Mouse (Mus musculus) heart, postnatal 36 days (tissue): Measurements from ENCODE around the gene Dab1. TPM values are rescaled to one million over a fixed set of nuclear protein-coding genes. Genes with fewer than 3 reads are reported as not detected.

ENCODE experiments used
- DNase-seq, 2 experiments: peaks; one replicate each; pipeline ENCODE4 v3.0.0; 2021 to 2022
- intact Hi-C: fragments of 180-260 bp; cut with DNase I; formaldehyde crosslinking; loops from one replicate; pipeline ENCODE4 v1.15.1; 2025
- total RNA-seq, 2 experiments: library from RNA; stranded (reverse); gene quantifications; 2 replicates each; pipeline ENCODE4 v1.2.3; 2021

Dab1 gene
- total RNA-seq, 2 experiments from 2014 or later, result not detected

GRCm38 (mm10) chr4:104338382-104338781, 719.2 kb downstream of the Dab1 start:
- no peak for DNase-seq
- intact Hi-C loops, result no loop called here

- intact Hi-C loops, result no loop called here
- DNase-seq, result no peak
Measured at GRCm38 (mm10) chr4:104361345-104361744, 742.2 kb downstream of the Dab1 start.

- DNase-seq, result no peak
- intact Hi-C loops, result no loop called here
Measured at GRCm38 (mm10) chr4:104366491-104366890, 747.3 kb downstream of the Dab1 start.

GRCm38 (mm10) chr4:104366894-104367740, 748.0 kb downstream of the Dab1 start:
- peak; percentile 23 to 26 for DNase-seq
- intact Hi-C loops, result no loop called here

- DNase-seq, result no peak
- intact Hi-C loops, result no loop called here
Measured at GRCm38 (mm10) chr4:104367741-104368411, 748.7 kb downstream of the Dab1 start.

- intact Hi-C loops, result no loop called here
- DNase-seq, result no peak
Measured at GRCm38 (mm10) chr4:104368561-104369021, 749.4 kb downstream of the Dab1 start.

GRCm38 (mm10) chr4:104369091-104369490, 749.9 kb downstream of the Dab1 start:
- intact Hi-C loops, result no loop called here
- DNase-seq, result no peak

- DNase-seq, result no peak
- intact Hi-C loops, result no loop called here
Measured at GRCm38 (mm10) chr4:104371136-104371535, 752.0 kb downstream of the Dab1 start.

- DNase-seq, result no peak
- intact Hi-C loops, result no loop called here
Measured at GRCm38 (mm10) chr4:104374191-104374590, 755.0 kb downstream of the Dab1 start.

- intact Hi-C loops, result no loop called here
- DNase-seq, result no peak
Measured at GRCm38 (mm10) chr4:104384704-104385103, 765.5 kb downstream of the Dab1 start.

- DNase-seq, result no peak
- intact Hi-C loops, result no loop called here
Measured at GRCm38 (mm10) chr4:104385272-104385671, 766.1 kb downstream of the Dab1 start.

- DNase-seq, result no peak
- intact Hi-C loops, result no loop called here
Measured at GRCm38 (mm10) chr4:104395515-104395914, 776.4 kb downstream of the Dab1 start.

- intact Hi-C loops, result no loop called here
- DNase-seq, result no peak
Measured at GRCm38 (mm10) chr4:104396095-104396494, 776.9 kb downstream of the Dab1 start.

GRCm38 (mm10) chr4:104399106-104399730, 780.1 kb downstream of the Dab1 start:
- intact Hi-C loops, result no loop called here

GRCm38 (mm10) chr4:104404099-104404498, 784.9 kb downstream of the Dab1 start:
- DNase-seq, result no peak
- intact Hi-C loops, result no loop called here

More at GRCm38 (mm10) chr4:104399106-104399730, 780.1 kb downstream of the Dab1 start:
- no peak for DNase-seq

- no peak for DNase-seq
- intact Hi-C loops, result no loop called here
Measured at GRCm38 (mm10) chr4:104410922-104411321, 791.8 kb downstream of the Dab1 start.

- DNase-seq, result no peak
- intact Hi-C loops, result no loop called here
Measured at GRCm38 (mm10) chr4:104415482-104415881, 796.3 kb downstream of the Dab1 start.

- intact Hi-C loops, result no loop called here
Measured at GRCm38 (mm10) chr4:104418354-104418753, 799.2 kb downstream of the Dab1 start.

GRCm38 (mm10) chr4:104420983-104421680, 802.0 kb downstream of the Dab1 start:
- no peak for DNase-seq
- intact Hi-C loops, result no loop called here

More at GRCm38 (mm10) chr4:104418354-104418753, 799.2 kb downstream of the Dab1 start:
- DNase-seq, result no peak

- intact Hi-C loops, result no loop called here
- DNase-seq, result no peak
Measured at GRCm38 (mm10) chr4:104429127-104429526, 810.0 kb downstream of the Dab1 start.
